8 mouse cellular contexts compared by ENCODE assay signal in the genomic region with DNA sequence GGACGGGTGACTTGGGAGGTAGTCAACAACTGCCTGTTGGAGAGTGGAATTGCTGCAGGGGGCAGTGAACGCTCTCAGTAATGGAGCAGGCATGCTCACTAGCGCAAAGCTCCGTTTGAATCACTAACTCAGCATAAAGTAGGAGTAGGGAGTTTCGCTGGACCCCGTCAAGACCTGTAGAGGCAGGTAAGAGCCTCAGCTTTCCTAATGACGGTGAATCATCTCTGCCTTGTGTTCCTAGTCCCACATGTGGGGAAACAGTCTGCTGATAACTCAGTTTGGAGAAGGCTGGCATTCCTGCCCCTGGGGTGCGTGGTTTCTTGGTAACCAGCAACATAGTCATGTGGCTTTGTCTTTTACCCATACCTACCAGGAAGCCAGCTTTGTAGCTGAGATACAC. TPM values are rescaled to one million over a fixed set of nuclear protein-coding genes. Genes with fewer than 3 reads are reported as not detected.
DNase-seq lines count a peak whose midpoint lies in the region; ATAC-seq and TF ChIP-seq lines count a peak whose summit lies in the region.

No protein-coding gene starts in this region.

- H3K36me3 ChIP-seq in neural tube, embryonic 11.5 days (ENCODE audit: control insufficient read depth, insufficient read depth, low read length) = peaks cover under 1% of the 10 kb centered on the region
- peaks cover 14% of the 10 kb centered on the region for H3K36me3 ChIP-seq in forebrain, embryonic 13.5 days (ENCODE audit: poor library complexity, severe bottlenecking)
- peaks cover 40% of the 10 kb centered on the region for H3K36me3 ChIP-seq in kidney, embryonic 15.5 days
- peaks cover 5% of the 10 kb centered on the region; the same call in 1 of the 2 replicates for H3K36me3 ChIP-seq in midbrain, postnatal 0 days (ENCODE audit: insufficient read depth, low read length)

- H3K27ac ChIP-seq in neural tube, embryonic 11.5 days (ENCODE audit: low read depth, low read length) = no peak overlapping the region
- no peak overlapping the region for H3K27ac ChIP-seq in forebrain, embryonic 13.5 days
- H3K27ac ChIP-seq in kidney, embryonic 15.5 days = peak overlapping the region; percentile 74
- 0 out of 2 replicates have a peak overlapping the region, but pooled peaks have one; percentile 6 for H3K27ac ChIP-seq in midbrain, postnatal 0 days (ENCODE audit: low read depth, low read length)

- H3K9ac ChIP-seq in neural tube, embryonic 11.5 days (ENCODE audit: low read length) = no peak overlapping the region
- H3K9ac ChIP-seq in forebrain, embryonic 13.5 days = no peak overlapping the region
- H3K9ac ChIP-seq in kidney, embryonic 15.5 days = no peak overlapping the region
- H3K9ac ChIP-seq in midbrain, postnatal 0 days (replicated peaks; ENCODE audit: low read length, poor library complexity, severe bottlenecking) = no peak overlapping the region

- TF ChIP-seq CTCF in midbrain, postnatal 0 days (IDR thresholded peaks at IDR 0.05) = peak; percentile 44

- no peaks in the 10 kb centered on the region for H3K9me3 ChIP-seq in neural tube, embryonic 11.5 days (ENCODE audit: control insufficient read depth, low read length)
- H3K9me3 ChIP-seq in forebrain, embryonic 13.5 days (replicated peaks) = no peaks in the 10 kb centered on the region
- no peaks in the 10 kb centered on the region for H3K9me3 ChIP-seq in kidney, embryonic 15.5 days (replicated peaks)
- H3K9me3 ChIP-seq in midbrain, postnatal 0 days (ENCODE audit: low read length) = no peaks in the 10 kb centered on the region

- peak; percentile 45 for DNase-seq in neural tube, embryonic 11.5 days (ENCODE audit: low spot score)
- no peak for DNase-seq in neural tube, embryonic 10.5 days (ENCODE audit: extremely low spot score, low spot score)
- peak; percentile 52 for DNase-seq in midbrain, postnatal 0 days (ENCODE audit: low spot score)
- no peak for DNase-seq in ovary, postnatal 36 days (ENCODE audit: low spot score)
- no peak for DNase-seq in frontal cortex, postnatal 25 days (ENCODE audit: low spot score in 2 of 2)
- DNase-seq in layer of hippocampus, postnatal 36 days = no peak

- peaks cover 12% of the 10 kb centered on the region for H3K4me1 ChIP-seq in neural tube, embryonic 11.5 days (ENCODE audit: control insufficient read depth, insufficient read depth, low read length)
- peaks cover 34% of the 10 kb centered on the region for H3K4me1 ChIP-seq in forebrain, embryonic 13.5 days
- peaks cover 32% of the 10 kb centered on the region for H3K4me1 ChIP-seq in kidney, embryonic 15.5 days
- H3K4me1 ChIP-seq in midbrain, postnatal 0 days (ENCODE audit: insufficient read depth, low read length) = peaks cover 8% of the 10 kb centered on the region

- WGBS in neural tube, embryonic 11.5 days = 57% methylated on average over 8 of the region's 8 CpGs
- 53% methylated on average over 8 of the region's 8 CpGs for WGBS in forebrain, embryonic 13.5 days
- WGBS in kidney, embryonic 15.5 days = 67% methylated on average over 8 of the region's 8 CpGs
- 18% methylated on average over 8 of the region's 8 CpGs for WGBS in midbrain, postnatal 0 days

- H3K4me2 ChIP-seq in neural tube, embryonic 11.5 days (ENCODE audit: low read depth) = peak overlapping the region; percentile 15; the same call in 1 of the 2 replicates
- peak overlapping the region; percentile 81 for H3K4me2 ChIP-seq in forebrain, embryonic 13.5 days
- H3K4me2 ChIP-seq in kidney, embryonic 15.5 days = peak overlapping the region; percentile 82
- peak overlapping the region; percentile 28 for H3K4me2 ChIP-seq in midbrain, postnatal 0 days (ENCODE audit: low read depth, low read length, poor library complexity, severe bottlenecking)

- ATAC-seq in neural tube, embryonic 11.5 days (ENCODE audit: insufficient read depth, low FRiP score, low TSS enrichment) = no peak
- ATAC-seq in forebrain, embryonic 13.5 days = no peak
- ATAC-seq in kidney, embryonic 15.5 days (replicated peaks; ENCODE audit: low FRiP score) = no peak
- no peak for ATAC-seq in midbrain, postnatal 0 days (ENCODE audit: low FRiP score)

- no peak overlapping the region for H3K4me3 ChIP-seq in neural tube, embryonic 11.5 days (ENCODE audit: low read depth, low read length)
- H3K4me3 ChIP-seq in forebrain, embryonic 13.5 days = no peak overlapping the region
- H3K4me3 ChIP-seq in kidney, embryonic 15.5 days (replicated peaks) = peak overlapping the region; percentile 67
- no peak overlapping the region for H3K4me3 ChIP-seq in midbrain, postnatal 0 days (ENCODE audit: low read depth, low read length)

- no peaks in the 10 kb centered on the region for H3K27me3 ChIP-seq in neural tube, embryonic 11.5 days (ENCODE audit: control insufficient read depth, insufficient read depth, low read length)
- no peaks in the 10 kb centered on the region for H3K27me3 ChIP-seq in forebrain, embryonic 13.5 days
- H3K27me3 ChIP-seq in kidney, embryonic 15.5 days = no peaks in the 10 kb centered on the region
- no peaks in the 10 kb centered on the region for H3K27me3 ChIP-seq in midbrain, postnatal 0 days (ENCODE audit: insufficient read depth, low read length)

RNA-seq across cellular contexts. Expression of gene Dzip1l, which starts 3.0 kb away (rescaled TPM):
- polyA plus RNA-seq in neural tube, embryonic 11.5 days (2014; fragmentation: Nextera tagmentation; extraction: Ambion mirVana) = 14.5 and 15.5 TPM in 2 replicates
- polyA plus RNA-seq in forebrain, embryonic 13.5 days (2015; fragmentation: Nextera tagmentation; extraction: Ambion mirVana) = 14.0 and 17.9 TPM in 2 replicates
- 19.7 and 26.7 TPM in 2 replicates for polyA plus RNA-seq in kidney, embryonic 15.5 days (2015; fragmentation: Nextera tagmentation; extraction: Ambion mirVana)
- 19.9 and 22.5 TPM in 2 replicates for total RNA-seq in midbrain, postnatal 0 days (2014; rRNA removed)
- polyA plus RNA-seq in midbrain, postnatal 0 days (2015; fragmentation: Nextera tagmentation; extraction: Ambion mirVana) = 7.1 and 8.1 TPM in 2 replicates
- total RNA-seq in layer of hippocampus, postnatal 36 days (2021) = 10 to 100 TPM; 19.7 to 28.6 TPM

RNA-seq across cellular contexts. Expression of gene A4gnt, which starts 20.0 kb away (rescaled TPM):
- polyA plus RNA-seq in neural tube, embryonic 11.5 days (2014; fragmentation: Nextera tagmentation; extraction: Ambion mirVana) = not detected in 2 replicates
- not detected in 2 replicates for polyA plus RNA-seq in forebrain, embryonic 13.5 days (2015; fragmentation: Nextera tagmentation; extraction: Ambion mirVana)
- polyA plus RNA-seq in kidney, embryonic 15.5 days (2015; fragmentation: Nextera tagmentation; extraction: Ambion mirVana) = 0.44 and 0.51 TPM in 2 replicates
- not detected in 2 replicates for total RNA-seq in midbrain, postnatal 0 days (2014; rRNA removed)
- not detected in 2 replicates for polyA plus RNA-seq in midbrain, postnatal 0 days (2015; fragmentation: Nextera tagmentation; extraction: Ambion mirVana)
- under 1 TPM in 1 of 2 experiments, not detected in 1; 0.15 TPM for total RNA-seq in layer of hippocampus, postnatal 36 days (2021)

RNA-seq across cellular contexts. Expression of gene Dbr1, which starts 56.7 kb away (rescaled TPM):
- polyA plus RNA-seq in neural tube, embryonic 11.5 days (2014; fragmentation: Nextera tagmentation; extraction: Ambion mirVana) = 31.1 and 35.2 TPM in 2 replicates
- polyA plus RNA-seq in forebrain, embryonic 13.5 days (2015; fragmentation: Nextera tagmentation; extraction: Ambion mirVana) = 31.8 and 37.8 TPM in 2 replicates
- 29.0 and 31.6 TPM in 2 replicates for polyA plus RNA-seq in kidney, embryonic 15.5 days (2015; fragmentation: Nextera tagmentation; extraction: Ambion mirVana)
- 15.7 and 25.0 TPM in 2 replicates for total RNA-seq in midbrain, postnatal 0 days (2014; rRNA removed)
- polyA plus RNA-seq in midbrain, postnatal 0 days (2015; fragmentation: Nextera tagmentation; extraction: Ambion mirVana) = 24.9 and 26.2 TPM in 2 replicates
- 10 to 100 TPM; 12.6 TPM for total RNA-seq in layer of hippocampus, postnatal 36 days (2021)

Comparison
In these comparisons a context has a peak if more than half of its experiments do, and no peak if none do; other contexts are left out.
1. DNase-seq: peak in neural tube, embryonic 11.5 days (single experiment) and midbrain, postnatal 0 days (single experiment); none in neural tube, embryonic 10.5 days (single experiment), ovary, postnatal 36 days (single experiment), frontal cortex, postnatal 25 days (0 of 2) and layer of hippocampus, postnatal 36 days (0 of 2).
2. H3K27ac ChIP-seq: peak in kidney, embryonic 15.5 days (single experiment) and midbrain, postnatal 0 days (single experiment); none in neural tube, embryonic 11.5 days (single experiment) and forebrain, embryonic 13.5 days (single experiment).
3. H3K4me2 ChIP-seq: peak in every context shown above with its lines; median percentile 82 in kidney, embryonic 15.5 days; 81 in forebrain, embryonic 13.5 days; 28 in midbrain, postnatal 0 days; 15 in neural tube, embryonic 11.5 days.